Mouse (Mus musculus): ENCODE measurements around the gene Nt5c2.

- TF ChIP-seq POLR2A (IDR thresholded peaks at IDR 0.05; ENCODE audit: insufficient read depth, low read length) = no peak
- TF ChIP-seq CTCF (IDR thresholded peaks at IDR 0.05; ENCODE audit: low read depth, low read length) = no peak
- no peak for TF ChIP-seq EP300 (IDR thresholded peaks at IDR 0.05; ENCODE audit: insufficient read depth, low read depth, low read length)
Measured at GRCm38 (mm10) chr19:46877886-46878285, 137.1 kb downstream of the Nt5c2 start.

All from ES-Bruce4 (cell line).